Mouse (Mus musculus): Measurements from ENCODE around the gene Ccdc149.

Ccdc149 gene

GRCm38 (mm10) chr5:52367866-52368840 lies 103.2 kb downstream of the Ccdc149 start:
- DNase-seq, result no peak

- DNase-seq, result no peak
Observed at GRCm38 (mm10) chr5:52366661-52367060, 104.7 kb downstream of the Ccdc149 start.

- no peak for DNase-seq
Observed at GRCm38 (mm10) chr5:52365930-52366329, 105.4 kb downstream of the Ccdc149 start.

- peak; percentile 60 to 74 for DNase-seq
Observed at GRCm38 (mm10) chr5:52364521-52364920, 106.8 kb downstream of the Ccdc149 start.

GRCm38 (mm10) chr5:52363468-52364150 lies 107.7 kb downstream of the Ccdc149 start, which contains the start of gene Sod3:
Gene Sod3, plus strand, starts transcription at chr5:52363791.
- peak; percentile 87 to 90 for DNase-seq

- DNase-seq, result no peak
Observed at GRCm38 (mm10) chr5:52362776-52363467, 108.4 kb downstream of the Ccdc149 start.

- peak; percentile 53 to 65 for DNase-seq
Observed at GRCm38 (mm10) chr5:52360286-52361049, 110.9 kb downstream of the Ccdc149 start.

GRCm38 (mm10) chr5:52358120-52358519 lies 113.2 kb downstream of the Ccdc149 start:
- no peak for DNase-seq

DNA sequence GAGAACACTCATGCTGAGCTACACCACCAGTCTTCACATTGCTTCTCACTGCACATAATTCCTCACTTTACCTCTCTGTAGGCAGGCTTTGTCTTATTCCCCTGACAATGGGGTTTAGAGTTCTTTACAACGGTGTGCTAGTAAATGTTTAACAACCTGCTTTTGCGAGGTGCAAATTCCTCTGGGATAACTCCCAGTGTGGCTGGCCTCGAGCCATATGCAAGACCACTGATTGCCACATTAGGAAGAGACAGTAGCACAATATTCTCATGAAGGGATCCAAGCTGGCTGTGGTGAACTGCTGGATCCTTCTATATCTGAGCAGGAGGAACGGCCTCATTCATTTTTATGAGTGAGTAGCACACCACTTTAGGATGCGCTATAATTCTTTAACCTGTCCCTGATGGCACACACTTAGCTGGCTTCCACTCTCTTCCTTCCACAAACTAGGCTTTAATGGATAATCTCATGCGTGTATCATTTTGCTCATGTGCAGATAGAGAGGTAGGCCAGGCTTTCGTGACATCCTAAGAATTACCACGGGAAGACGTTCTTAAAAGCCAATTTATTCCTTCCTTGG lies 114.1 kb downstream of the Ccdc149 start:
- peak; percentile 54 to 58 for DNase-seq

DNA sequence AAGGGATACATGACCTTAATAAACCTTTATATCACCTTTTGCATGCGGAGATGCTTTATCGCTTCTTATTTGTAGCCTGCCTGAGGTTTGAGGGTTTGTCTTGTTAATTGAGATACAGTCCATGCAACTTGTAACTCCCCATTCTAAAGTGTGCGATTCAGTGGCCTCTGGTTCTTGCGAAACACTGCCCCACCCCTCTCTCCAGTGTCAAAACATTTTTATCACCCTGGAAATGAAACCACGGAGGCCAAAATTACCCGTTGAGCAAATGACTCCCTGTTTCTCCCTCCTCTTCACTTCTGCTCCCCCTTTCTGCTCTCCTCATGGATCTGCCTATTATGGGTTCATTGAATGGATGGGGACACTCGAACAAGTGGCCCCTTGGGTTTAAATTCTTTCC lies 115.7 kb downstream of the Ccdc149 start:
- DNase-seq, result no peak

DNA sequence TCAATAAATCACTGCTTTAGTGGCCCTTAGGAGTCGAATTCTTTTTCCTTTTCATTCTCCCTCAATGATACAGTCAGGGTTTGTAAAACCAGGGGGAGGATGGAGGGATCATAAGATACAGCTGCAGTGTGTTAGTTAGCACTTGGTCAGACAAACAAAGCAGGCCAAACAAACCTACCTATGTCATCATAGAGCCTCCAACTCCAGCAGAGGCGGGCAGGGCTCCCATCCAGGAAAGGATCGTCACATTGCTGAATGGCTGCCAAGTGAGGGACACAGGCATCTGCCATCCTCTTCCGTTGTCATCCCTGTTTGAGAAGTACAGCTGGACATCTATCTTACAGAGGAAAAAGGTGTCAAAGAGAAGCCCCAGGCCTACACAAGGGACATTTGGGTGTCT lies 116.9 kb downstream of the Ccdc149 start:
- no peak for DNase-seq

DNA sequence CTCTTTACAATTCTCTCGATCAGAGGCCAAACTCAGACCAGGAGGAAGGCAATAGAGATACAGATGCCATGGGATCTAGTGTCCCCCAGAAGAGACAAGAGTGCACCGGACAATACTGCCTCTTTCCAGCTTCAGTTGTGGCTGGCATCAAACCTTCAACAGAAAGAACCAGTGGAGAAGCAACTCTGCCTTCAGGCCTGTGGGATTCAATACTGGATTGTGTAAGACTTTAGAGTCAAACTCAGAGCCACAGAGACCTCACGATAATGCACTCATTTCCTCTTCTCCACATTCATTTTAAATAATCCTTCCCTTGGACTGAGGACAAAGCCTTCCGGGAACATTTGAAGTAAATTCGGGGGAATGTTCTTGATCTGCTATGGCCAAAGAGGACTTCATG lies 118.6 kb downstream of the Ccdc149 start:
- DNase-seq, result no peak

GRCm38 (mm10) chr5:52351561-52351960 lies 119.8 kb downstream of the Ccdc149 start:
- no peak for DNase-seq

DNA sequence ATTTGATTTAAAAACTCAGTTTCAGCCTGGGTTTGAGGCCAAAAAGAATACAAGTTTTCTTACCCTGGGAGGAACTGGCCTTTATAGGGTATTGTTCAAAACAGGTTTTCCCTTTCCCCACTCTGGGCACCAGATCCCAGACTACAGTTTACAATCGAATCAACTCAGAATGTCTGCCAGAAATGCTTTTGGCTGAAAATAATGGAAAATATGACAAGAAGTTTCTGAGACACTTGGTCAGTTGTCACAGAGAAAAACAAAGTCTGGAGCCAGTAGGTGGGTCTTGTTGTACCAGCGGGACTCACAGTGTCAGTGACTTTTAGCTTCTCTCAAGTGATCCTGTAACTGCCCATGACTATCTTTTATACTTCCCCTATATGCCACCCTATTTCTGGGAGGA lies 120.9 kb downstream of the Ccdc149 start:
- no peak for DNase-seq

DNA sequence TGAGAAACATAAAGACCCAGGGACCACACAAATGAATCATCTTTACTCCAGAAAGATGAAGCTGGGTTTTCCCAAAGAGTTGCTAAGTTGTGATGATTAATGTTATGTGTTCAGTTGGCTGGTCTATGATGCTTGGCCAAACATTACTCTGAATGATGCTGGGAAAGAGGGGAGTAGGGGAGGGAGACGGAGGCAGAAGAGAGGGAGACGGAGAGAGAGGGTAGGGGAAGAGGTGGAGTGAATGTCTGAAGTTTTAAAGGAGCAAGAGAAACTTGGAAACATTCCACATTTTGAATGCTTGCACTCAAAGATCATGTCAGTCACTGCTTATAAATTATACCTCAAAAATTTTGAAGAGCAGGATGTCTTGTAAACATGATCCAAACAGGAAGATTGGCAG lies 124.4 kb downstream of the Ccdc149 start:
- no peak for DNase-seq

DNA sequence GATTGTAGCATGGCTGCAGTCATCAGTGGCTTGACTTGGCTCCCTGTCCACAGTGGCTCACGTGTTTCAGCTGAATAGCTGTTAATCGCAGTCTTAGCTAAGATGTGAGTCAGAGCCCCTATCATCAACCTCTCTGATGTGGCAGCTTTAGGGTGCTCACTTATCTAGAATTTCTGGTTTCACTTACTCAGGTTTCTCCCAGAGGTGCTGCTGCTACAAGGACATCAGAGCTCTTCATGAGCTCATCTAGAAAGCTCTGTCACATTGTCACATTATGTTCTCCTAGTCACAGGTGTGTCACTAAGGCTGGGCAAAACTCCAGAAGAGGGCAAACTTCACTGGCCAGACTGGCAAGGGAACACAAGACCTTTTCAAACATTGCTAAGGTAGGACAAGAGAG lies 132.2 kb downstream of the Ccdc149 start:
- peak; percentile 34 to 39 for DNase-seq

DNA sequence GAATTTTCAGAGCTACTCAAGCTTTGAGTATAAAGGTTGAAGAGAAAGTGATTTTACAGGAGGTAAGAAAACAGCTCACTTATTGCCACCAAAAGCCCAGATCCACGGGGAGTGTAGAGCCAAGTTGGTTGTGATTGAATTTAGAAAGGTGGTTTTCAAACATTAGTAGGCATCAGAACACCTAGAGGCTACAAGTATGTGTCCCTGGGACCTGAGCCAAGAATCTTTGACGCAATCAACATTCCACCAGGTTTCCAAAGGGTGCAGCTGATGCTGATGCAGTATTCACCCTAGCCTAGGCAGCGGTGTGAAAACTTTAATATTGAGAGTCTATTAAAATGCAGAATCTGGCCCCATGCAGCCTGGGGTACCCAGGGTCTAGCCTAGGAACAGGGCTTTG lies 135.7 kb downstream of the Ccdc149 start:
- peak; percentile 67 to 80 for DNase-seq

DNA sequence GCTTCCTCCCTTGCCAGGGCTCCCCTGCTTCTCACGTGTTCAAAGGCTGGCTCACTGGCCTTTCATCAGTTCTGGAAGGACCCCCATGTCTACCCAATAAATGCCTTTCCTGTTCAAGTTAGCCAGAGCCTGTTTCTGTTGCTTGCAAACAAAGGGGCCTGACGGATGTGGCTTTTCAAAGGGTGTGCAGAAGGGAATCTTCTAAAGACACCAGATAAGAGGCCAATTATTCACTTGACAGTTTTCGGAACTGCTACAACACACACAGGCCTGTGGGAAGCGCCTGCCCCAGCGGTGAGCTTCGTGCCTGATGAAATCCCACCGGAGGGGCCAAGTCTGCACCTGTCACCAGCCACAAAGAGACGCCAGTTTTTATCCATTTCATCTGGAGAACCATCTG lies 139.2 kb downstream of the Ccdc149 start:
- DNase-seq, result no peak

All from kidney, postnatal 36 days (tissue).